Mouse (Mus musculus) midbrain, embryonic 11.5 days (tissue): ENCODE results near the gene Il1r1. TPM values are rescaled to one million over a fixed set of nuclear protein-coding genes. Genes with fewer than 3 reads are reported as not detected.

ENCODE experiments used
- polyA plus RNA-seq: library from polyadenylated mRNA; unstranded; fragments of >200 nt; fragmentation: Nextera tagmentation; extraction: Ambion mirVana; gene quantifications from 2 replicates; pipeline ENCODE4 v1.2.1, GENCODE M21; 2014

Gene Il1r1
- polyA plus RNA-seq, 1 experiment from 2014 or later, result 0.96 TPM

Other genes starting within 250 kb of the Il1r1 start
- 0.15 and 0.27 TPM in 2 replicates for gene Il1r2, start 151.0 kb upstream of the Il1r1 start, polyA plus RNA-seq
- gene Il1rl2, start 99.5 kb downstream of the Il1r1 start, polyA plus RNA-seq, result 0.98 and 1.0 TPM in 2 replicates
- 0.11 TPM in 1 of 2 replicates, not detected in the other for gene Il1rl1, start 204.5 kb downstream of the Il1r1 start, polyA plus RNA-seq
- gene Il18r1, start 240.5 kb downstream of the Il1r1 start, polyA plus RNA-seq, result 0.04 TPM in 1 of 2 replicates, not detected in the other